Mouse (Mus musculus): ENCODE results near the gene Kalrn.
"Not testable (repeated sequence)": the region's sequence is repeated elsewhere in the genome, so short reads cannot be mapped to it uniquely, and the experiment has no call there.

Kalrn gene

DNA sequence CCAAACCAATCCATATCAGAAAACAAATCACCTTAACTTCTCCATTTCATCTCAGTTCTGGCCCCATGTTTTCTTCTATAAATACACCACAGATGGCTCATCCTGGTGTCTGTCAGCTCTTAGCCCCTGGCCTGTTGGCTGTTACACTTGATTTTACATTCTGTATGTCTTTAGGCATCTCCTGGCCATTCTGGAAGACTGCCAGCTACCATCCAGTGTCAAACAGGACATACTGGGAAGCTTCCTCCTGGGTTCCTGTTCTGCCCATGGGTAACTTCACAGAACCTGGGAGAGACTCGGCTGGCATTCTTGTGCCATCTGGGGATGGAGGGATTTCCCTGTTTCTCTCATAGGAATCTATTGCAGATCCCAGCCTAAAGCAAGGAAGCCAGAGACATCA, 261.8 kb downstream of the Kalrn start:
- DNase-seq (ENCODE audit: low spot score) = no peak

DNA sequence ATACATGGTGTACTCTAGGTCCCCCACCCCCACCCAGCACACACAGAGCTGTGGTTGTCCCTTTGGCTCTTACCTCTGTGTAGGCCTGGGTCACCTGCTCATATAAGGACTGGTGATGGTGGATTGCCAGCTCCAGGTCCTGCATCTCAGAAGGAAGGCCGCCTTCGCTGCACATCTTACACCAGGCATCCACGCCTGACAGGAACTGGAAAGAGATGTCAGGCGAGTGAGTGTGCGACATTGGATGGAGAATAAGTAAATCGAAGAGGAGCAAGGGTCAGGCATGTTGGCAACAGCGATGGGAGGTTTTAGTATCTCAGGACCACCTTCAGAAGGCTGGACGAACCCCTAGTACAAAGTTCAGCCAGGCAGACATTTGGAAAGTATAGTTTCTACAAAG, 263.0 kb downstream of the Kalrn start:
- DNase-seq (ENCODE audit: low spot score) = no peak

DNA sequence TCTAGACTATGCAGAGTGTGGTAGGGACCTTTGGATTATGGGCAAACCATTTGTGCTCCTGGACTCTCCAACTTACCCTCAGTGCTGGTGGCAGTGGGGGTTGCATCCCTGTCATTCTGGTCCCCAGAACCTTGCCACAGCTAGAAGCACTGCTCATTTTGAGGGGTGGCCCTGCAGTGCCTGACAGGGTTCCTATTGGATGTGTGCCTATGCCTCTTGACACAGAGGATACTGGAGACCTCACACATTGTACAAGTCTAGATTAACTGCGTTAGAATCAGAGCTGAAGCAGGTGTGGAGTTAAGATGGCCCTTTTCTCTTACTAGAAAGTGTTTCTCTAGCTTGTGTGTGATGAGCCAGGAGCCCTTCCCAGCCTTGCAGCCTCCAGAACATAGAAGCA, 265.0 kb downstream of the Kalrn start:
- DNase-seq (ENCODE audit: low spot score) = no peak

DNA sequence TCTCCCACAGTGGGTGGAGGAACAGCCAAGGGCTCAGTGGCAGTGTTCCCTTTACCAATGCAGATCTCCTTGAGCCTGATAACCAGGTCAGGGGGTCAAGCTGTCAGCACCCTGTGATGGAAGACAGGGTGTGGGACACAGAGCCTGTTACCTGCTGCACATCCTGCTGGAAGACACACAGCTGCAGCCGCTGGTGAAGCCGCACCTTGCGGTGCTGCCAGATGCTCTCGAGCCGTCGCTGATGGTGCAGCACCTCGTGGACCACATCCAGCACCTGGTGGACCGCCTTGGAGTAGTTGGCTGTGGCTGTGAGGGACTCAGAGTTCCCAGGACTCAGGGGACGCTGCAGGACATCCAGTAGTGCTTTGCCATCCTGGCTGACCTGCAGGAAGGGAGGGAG, 265.9 kb downstream of the Kalrn start:
- DNase-seq (ENCODE audit: low spot score) = no peak

DNA sequence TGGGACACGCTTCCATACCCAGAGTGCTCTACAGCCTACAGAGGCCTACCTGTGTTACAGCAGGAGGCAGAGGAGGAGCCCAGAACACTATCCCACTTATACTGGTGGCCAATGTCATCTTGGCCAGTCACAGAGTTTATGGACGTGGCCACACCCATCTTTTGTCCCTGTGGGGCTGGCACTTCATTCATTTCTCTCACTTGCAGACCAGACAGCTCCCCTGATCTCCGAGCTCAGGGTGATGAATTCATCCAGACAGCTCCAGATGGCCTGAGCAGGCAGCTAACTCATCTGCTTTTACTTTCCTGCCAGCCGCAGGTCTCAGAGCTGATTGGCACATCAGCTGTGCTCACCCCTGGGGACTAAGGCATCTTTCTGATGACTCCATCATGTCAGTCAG, 267.7 kb downstream of the Kalrn start:
- DNase-seq (ENCODE audit: low spot score) = no peak

DNA sequence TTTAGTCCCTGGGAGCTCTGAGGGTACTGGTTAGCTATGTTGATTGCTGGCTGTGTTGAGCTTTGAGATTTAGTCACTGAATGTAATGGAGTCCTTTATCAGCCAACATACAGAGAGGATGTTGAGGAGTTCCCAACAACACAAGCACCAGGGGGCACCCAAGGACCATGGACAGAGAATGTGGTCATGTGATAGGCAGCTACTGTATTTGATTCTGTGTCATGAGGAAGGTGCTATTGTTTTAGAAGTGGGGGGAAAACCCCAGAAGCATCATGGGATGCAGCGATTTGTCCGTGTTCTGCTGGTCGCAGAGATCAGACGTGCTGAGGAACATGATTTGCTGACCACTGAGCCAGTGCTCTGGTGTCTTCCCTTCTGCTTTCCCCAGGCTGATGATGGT, 269.5 kb downstream of the Kalrn start:
- DNase-seq (ENCODE audit: low spot score) = not testable (repeated sequence)

DNA sequence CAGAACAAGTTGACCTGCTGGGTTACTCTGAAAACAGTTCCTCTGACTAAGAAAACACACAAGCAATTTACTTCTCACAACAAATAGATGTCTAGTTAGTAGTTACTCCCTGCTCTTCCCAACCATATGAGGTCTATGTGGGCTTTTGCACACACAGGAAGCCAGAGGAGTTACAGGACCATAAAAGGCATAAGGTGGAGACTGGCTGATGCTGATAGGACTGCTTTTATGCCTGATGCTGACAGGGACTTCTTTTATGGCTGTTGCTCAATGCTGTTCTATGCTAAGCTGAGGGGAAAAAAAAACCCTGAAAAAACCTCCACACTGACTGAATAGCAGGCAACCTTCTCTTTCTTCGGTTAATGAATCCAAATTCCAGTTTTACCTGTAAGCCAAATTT, 270.8 kb downstream of the Kalrn start:
- no peak for DNase-seq (ENCODE audit: low spot score)

DNA sequence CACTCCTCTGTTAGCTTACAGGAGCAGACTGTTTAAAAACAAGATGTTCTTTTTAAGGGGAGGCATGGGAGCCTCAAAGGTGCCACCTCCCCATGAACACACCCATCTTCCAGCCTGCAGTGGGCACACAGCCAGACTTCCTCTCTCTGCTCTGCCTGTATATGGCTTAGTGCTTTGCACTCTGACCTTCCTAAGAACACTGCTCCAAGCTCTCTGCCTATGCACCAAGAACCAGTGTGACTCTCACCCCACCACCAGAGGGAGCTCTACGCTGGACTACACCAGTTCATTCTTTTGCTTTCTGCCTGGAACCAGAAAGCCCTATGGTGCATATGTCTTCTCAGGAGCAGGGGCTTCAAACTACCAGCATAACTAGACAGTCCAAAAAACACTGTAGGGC, 271.3 kb downstream of the Kalrn start:
- DNase-seq (ENCODE audit: low spot score) = peak; percentile 44

DNA sequence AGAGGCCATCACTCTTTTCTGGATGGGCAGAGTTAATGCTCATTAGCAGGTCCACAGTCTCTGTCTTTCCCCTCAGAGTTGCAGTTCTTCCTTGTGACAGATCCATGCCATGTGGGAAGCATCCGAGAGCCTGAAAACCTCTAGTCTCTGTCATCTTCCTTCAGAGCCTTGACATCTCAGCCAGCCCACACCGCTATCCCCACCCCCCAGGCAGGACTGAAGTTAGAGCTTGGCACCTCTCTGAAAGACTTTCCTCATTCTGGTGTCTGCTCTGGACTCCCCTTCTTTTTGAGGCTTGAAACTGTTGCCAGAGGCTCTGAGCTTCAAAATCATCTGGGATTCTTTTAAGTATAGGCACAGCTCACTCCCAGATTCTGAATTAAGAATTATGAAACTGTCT, 274.1 kb downstream of the Kalrn start:
- no peak for DNase-seq (ENCODE audit: low spot score)

DNA sequence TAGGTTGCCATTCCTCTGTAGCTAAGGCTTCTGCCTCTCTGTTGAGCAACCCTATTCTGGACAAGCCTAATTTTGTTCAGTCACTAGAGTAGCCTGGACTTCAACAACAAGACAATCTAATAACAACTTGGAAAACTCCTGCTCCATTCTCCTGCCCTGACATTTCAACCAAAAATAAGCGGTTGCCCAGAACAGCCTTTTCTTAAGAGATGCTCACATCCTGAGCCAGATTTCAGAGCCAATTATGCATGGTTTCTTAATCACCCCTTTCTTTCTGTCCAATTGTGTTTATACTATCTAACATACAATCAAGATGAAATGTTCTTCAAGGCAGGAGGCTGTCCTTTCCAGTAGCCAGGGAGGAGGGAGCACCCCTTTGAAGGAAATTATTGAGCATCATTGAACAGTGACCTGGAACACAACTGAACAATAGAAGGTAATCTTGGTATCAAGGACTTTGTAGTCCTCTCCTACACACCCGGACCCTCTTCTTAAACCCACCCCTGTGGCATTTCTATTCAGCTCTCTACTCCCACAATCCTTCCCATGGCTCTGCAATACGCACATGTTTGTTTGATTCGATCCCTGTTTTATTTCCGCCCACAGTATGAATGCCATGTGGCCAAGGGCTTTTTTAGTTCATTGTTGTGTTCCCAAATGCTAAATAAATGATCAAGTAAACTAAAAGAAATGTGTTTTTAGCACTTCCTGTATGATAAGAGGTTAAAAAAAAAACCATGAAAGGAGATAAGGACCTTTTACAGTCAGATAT, 275.2 kb downstream of the Kalrn start:
- DNase-seq (ENCODE audit: low spot score) = no peak

DNA sequence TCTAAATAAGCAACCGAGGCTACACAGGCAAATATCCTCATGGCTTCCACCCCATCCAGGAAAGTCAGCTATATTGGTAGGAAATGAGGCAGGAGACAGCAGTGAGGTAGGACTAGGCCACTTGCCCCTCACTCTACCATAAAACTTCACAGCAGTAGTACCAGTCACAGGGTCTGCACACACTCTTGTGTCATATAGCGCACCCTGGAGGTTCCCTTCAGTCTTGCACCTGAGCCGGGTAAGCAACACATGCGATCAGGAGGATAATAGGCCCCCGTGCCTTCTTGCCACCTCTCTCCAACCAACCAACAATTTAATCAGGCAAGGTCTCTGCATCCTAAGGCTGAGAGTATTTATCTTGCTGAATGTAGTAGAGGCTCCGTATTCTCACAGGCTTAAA, 278.8 kb downstream of the Kalrn start:
- no peak for DNase-seq (ENCODE audit: low spot score)

DNA sequence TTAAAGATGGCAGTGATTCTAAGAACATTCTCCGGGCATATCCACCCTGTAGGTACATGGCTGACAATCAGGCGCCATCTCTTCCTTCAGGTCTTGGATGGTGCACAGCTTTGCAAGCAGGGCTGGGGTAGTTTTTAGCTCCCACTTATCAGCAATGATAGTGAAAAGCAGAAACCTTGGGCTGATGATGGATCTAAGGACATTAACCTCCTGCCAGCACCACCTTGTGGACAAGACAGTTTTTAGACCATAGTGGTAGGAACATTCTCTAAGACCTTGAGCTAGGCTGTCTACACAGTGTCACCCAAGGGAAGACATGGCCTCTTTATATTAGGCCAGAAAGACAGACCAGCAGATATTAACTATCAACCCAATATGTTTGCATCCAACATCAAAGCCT, 279.7 kb downstream of the Kalrn start:
- no peak for DNase-seq (ENCODE audit: low spot score)

DNA sequence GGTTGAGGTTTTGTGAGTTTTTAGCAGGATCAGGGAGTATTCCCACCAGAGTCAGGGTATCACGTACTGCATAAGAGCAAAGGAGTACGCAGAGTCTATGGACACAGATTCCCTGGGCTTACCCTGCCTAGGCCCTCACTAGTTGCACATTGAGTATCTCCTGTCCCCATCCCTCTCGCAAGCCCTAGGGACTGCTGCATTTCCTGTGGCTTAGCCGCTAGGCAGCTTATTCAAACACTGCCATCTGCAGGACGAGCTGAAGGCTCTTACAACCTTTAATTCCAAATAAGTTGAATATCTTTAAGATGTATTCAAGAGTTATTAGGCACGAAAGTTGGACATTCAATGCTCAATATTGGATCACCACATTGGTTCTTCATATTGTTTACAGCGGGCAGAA, 283.7 kb downstream of the Kalrn start:
- DNase-seq (ENCODE audit: low spot score) = no peak

DNA sequence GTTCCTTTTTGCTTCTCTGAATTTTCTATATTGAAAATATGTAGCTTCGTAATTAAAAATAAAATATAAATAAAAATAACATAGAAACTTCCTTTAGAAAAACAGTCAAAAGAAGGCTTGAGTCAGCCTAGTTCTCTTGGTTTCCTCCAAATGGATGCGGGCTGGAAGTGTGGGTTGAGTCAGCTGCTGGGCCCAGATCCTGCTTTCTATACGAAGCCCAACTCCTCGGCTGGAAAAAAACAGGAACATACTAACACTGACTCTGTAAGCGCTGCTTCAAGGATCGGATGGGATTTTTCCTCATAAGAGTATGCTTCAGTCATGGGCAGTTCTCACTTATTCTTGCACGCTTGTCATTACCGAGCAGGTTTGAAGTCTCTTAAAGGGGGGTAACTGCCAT, 291.3 kb downstream of the Kalrn start:
- no peak for DNase-seq (ENCODE audit: low spot score)

DNA sequence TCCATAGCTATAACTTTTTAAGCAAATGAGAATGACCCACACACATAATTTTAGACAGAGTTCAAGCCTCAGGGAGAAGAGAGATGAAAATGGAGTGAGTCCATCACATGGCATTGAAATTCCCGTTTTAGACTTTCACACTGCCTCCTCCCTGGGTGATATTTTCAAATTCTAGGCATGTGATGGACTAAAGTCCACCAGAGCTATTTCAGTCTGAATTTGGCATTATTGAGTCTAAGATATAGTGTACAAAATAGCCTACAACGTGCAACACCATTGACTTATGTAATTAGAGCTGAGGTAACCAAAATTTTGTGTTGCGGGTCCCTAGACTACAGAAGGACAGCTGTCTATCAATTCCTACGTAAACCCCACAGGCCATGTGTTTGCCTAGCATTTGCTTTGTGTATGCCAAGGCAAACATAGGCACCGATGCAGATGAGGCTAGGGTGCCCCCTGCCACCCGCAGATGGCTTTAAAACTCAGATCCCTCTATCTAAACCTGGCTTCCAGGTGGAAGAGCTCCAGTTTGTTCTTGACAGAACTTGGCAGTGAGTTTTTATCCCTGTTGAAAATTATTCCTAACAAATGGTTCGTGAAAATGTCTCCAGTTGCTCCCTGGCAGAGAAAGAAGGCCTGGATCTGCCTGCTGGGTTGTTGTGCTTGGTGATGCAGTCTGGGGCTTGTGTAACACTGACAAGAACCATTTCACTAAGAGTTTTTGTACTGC, 293.5 kb downstream of the Kalrn start:
- no peak for DNase-seq (ENCODE audit: low spot score)

DNA sequence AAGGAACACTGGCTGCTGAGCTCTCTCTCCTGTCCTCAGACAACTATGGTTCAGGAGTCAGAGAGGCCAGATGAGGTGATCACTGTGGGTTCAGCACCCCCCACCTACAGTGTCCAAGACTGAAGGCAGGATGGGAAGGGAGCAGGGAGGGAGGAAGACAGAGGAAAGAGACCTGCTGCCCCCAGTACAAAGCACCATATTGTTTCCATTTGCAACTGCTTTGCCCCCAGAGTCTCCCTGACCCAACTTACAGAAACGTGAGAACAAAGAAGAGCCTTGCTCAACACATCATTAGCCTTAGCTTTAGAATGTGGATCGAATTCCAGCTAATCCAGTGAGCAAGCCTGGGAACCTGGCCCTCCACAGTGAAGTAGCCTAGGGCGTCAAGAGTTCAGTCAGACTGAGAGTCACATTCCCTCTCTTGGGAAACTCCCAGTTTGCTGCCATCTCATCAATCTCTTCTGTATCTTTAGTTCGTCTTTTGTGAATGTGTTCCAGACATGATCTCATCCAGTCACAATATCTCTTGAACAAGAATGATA, 295.0 kb downstream of the Kalrn start:
- no peak for DNase-seq (ENCODE audit: low spot score)

DNA sequence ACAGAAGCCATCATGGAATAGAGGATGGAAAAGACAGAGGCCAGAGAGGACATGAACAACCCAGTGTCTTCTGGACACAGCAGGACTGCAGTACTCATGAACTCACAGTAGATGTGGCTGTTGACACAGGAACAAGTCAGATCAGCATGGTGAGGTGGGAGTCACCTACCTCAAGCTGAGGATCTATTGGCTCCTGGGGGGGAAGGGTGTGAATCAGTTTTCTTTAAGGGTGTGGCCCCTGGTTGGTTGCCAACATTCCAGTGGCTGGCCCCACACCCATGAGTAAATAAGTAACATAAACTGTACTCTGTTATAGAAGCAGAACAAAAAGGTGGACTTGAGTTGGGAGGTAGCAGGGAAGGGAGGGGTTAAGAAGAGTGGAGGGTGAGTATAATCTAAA, 298.7 kb downstream of the Kalrn start:
- no peak for DNase-seq (ENCODE audit: low spot score)

DNA sequence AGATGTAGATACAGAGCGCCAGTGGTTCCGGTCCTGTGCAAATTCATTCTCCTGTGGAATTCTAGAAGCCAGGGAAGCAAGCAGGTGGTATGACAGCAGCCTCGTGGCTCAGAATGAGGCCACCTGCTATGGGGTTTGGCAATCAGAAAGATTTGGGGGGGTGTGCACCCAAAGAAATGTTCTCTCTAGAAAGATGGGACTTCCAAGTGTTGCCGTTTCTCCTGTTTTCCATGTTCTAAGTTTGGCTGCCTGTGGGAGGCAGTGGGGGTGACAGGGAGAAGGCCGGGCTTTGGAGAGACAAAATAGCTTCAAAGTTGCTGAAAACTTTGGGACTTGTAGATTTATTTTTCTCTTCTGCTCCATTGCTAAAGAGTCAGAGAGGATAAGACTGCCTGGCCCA, 301.9 kb downstream of the Kalrn start:
- DNase-seq (ENCODE audit: low spot score) = no peak

DNA sequence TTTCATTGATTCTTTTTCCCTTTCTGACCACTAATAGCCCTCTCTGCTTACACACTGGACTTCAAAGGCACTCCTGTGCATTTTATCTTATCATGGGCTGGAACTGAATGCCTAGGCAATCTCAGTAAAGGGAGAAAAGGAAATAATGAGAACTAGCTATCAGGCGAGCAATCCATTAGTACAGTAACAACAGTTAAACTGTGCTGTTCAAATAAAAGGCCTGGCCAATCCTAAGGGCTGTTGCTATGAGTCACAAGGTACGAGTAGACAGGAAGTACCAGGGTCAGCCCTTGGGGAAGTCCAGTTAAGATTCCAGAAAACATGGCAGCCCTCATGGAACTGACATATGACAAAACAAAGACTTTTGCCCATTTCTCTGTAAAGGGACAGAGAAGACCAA, 302.7 kb downstream of the Kalrn start:
- DNase-seq (ENCODE audit: low spot score) = no peak

DNA sequence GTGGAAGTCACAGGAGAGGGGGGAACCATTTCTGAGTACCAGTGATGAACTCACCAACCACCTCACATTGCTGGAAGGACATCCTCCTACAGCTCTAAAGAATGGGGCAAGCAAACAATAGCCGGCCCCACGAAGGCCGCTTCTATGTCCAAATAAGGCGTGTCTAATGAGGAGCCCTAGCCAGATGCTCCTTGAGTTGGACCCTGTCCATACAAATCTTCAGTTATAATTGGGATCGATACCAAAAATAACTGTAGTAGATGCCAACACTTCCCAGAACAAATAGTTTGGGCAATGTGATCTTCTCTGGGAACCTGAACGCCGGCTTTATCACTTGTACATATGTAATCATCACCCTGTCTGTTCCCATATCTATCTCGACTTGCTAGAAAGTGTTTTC, 303.7 kb downstream of the Kalrn start:
- DNase-seq (ENCODE audit: low spot score) = no peak

DNA sequence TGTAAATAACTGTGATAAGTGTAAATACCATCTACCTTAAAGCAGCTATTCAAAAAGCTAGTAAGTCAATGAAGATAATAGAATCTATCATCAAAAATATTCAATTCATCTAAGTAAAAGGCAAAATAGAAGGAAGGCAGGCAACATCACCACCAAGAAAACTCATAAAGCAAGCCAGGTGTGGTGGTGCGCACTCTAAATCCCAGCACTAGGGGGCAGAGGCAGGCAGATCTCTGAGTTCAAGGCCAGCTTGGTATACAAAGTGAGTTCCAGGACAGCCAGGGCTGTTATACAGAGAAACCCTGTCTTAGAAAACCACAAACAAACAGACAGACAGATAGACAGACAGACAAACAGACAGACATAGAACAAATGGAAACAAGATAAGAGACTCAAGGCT, 305.6 kb downstream of the Kalrn start:
- DNase-seq (ENCODE audit: low spot score) = no peak

DNA sequence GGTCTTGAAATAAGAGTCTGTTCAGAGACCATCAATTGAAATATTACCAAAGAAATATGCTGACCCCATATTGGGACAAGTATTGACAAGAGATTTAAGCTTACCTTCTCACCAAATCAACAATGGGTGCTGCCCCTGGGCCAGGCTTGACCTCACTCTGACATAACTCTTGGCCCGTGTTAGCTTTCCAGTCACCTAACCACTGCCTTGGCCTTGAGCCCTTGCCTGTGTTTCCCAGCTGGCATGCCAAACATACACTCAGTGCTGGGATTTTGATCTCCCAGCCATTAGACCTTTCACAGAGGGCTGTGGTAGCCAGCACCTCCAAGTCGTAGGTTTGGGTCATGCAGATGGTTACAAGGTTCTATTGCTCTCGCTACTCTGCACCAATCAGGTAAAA, 308.7 kb downstream of the Kalrn start:
- DNase-seq (ENCODE audit: low spot score) = no peak

DNA sequence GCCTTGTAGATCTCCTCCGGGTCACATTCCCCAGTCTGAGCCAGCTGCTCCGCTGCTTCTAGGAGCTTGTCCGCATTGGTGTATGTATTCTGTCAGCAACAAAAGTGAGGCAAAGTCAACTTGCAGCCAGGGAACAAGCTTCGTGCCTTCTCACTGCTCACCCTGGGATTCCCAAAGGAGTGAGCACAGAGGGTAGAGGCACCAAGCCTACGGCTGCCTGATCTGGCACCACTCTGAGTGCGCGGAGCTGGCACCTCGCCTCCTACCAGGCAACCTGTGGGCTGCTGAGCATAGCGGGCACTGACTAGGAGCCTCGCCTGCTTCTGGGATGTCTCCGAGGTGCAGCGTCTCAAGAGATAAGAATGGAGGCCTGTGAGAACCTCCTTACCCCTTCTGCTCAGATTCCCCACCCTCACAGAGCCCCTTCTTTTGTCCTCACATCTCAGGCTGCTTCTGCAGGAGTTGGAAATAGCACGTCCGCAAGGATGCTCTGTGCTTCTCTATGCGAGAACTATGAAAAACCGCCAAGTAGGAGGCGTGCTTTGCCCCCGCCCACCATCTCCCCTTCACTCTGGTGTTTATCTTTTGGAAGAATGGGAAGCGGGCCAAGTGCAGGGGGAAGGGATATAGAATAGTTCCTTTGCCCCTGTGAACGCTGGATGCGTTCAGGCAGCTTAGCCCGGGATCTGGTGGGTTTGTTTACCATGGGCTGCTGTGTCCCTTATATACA, 310.4 kb downstream of the Kalrn start:
- no peak for DNase-seq (ENCODE audit: low spot score)
